Mouse (Mus musculus): Measurements from ENCODE around the gene Rsph1. TPM values are rescaled to one million over a fixed set of nuclear protein-coding genes. Genes with fewer than 3 reads are reported as not detected.

Gene Rsph1
- total RNA-seq, 2 experiments from 2014 or later = 10.8 to 14.3 TPM

DNA sequence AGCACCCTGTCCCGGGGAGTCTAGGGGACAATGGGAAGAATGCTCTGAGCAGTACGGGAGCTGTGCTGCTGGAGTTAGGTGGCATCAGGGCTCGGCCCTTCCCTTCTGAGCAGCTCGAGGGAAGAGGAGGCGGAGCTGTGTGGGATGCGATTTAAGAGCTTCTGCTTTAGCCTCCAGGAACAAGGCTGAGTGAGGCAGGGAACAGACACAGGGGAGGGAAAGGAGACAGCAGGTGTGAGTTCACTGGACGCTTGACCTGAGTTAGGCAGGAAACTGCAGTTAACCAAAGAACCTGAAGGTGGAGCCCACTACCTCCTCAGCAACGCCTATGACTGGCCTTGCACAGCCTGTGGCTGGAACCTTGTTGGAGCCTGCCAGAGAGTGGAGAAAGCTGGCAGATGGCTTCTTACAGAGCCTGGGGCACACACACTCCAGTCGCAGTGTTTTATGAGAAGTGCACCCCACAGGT is 22.7 kb downstream of the Rsph1 start:
- peak; percentile 72 to 76 for DNase-seq

DNA sequence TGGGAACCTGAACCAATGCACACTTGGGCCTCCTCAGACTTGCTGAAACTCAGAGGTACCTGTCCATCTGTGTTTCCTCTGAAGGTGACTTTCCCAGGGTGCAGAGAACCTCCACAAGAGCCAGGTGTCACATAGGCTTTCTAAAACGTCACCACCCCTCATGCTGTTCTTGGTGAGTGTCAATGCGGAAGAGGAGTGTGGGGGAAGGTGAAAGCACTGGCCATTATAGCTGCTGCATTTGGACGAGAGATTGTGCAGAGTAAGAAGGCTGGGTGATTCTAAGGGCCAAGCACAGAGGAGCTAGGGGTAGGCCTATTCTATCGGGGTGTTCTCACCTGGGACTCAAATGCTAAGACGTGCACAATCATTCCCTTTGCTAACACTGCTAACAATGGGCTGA is 23.2 kb downstream of the Rsph1 start:
- no peak for DNase-seq

DNA sequence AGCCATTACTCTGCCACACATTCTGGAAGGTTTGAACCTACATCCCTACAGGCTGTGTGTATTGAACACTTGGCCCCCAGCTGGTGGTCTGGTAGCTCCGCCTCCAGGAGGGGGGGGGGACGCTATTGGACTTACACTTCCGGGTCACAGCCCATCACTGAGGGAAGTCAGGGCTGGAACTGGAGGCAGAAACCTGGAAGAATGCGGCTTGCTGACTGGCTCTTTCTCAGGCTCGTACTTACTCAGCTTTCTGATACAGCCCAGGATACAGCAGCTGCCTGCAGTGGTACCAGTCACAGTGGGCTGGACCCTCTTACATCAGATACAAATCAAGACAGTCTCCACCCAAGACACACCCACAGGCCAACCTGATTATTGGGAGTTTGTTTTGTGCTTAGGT is 30.0 kb downstream of the Rsph1 start:
- DNase-seq = no peak

DNA sequence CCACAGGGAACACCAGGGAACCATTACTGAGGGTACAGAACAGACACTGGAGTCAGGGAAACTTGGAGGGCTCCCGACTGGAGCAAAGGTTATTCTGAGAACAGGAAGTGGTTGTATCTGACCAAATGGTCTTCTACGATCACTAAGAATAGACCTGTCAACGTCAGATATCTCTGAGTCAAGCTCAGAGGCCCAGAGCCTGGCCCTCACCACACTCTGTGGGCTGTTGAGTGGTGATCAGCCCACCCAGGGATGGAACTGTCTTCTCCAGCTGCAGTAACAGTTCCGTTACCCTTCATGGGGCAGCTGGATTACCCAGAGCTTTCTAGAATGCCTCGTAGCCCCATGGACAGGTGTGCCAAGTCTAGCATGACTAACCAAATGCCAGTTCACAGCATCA is 31.9 kb downstream of the Rsph1 start:
- DNase-seq = no peak

DNA sequence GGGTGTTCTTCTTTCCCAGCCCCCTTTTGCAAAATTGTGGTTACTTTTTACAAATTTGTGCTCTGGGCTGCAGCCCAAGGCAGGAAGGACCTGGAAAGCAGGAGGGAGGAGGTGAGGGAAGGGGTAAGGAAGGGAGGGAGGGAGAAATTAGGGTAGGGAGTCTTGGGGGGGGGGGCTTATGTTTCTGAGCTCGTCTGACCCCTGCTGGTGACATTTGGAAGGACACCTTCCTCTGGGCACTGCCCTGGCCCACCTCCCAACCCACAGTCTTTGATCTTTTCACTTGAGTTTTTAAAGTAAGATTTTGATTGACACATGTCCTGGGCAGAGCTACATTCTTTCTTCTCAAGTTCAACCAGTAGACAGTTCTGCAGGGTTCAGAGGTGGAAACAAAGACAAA is 34.4 kb downstream of the Rsph1 start:
- no peak for DNase-seq

DNA sequence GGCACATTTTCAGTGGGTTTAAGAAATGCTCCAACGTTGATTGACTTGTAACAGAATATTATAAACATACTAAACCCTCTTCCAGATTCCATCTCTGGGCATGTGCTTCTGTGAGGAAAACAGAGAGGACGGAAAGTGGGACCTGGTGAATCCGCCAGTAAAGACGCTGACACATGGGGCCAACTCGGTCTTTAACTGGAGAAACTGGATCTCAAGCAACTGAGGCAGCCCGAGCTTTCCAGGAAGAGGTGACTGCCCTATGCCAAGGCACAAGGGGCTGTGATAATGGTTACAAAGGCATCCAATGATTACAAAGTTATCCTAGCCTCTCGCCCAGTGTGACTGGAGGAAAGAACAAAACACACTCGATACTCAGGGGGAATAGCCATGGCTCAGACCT is 36.0 kb downstream of the Rsph1 start:
- no peak for DNase-seq

DNA sequence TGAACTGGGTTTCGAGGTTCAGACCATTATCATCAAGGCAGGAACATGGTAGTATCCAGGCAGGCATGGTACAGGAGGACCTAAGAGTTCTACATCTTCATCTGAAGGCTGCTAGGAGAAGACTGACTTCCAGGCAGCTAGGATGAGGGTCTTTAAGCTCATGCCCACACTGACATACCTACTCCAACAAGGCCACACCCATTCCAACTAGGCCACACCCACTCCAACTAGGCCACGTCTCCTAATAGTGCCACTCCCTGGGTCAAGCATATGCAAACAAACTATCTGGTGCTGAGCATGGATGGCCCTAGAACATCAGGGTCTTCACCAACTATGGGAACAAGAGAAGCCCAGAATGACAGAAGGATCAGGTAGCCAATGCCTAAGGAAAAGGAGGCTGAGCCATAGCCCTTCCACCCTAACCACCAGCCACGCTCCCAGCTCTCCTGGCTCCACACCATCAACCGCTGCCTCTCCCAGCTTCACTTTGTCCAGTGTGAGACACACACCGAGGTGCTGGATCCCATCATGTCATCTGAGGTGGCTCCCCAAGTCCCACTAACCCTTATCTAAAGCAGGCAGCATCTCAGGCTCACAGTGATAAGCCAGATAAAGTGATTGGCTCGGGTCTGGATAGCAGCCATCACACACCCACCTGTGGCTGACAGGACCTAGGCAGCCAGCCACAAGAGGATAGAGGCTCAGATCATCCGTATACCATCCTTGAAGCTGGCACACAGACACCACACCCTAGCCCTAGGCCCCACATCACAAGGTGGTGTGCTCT is 38.8 kb downstream of the Rsph1 start:
- no peak for DNase-seq

DNA sequence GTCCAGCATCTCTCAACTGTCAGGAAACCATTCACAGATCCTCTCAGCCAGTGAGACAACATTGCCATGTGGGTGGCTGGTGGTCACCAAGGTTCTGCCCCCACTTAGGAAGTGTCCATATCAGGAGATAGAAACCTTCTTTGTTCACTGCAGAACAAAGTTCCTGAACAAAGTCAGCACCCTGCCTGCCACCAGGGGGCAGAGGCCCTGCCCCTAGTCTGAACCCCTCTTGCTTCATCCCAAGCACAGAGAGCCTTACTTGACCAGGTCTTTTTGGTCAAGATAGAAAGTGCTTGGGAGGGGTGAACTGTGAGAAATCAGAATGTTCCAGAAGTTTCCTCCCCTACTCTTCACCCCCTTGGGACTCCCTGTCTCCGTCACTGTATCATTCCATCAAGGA is 41.3 kb downstream of the Rsph1 start:
- DNase-seq = no peak

DNA sequence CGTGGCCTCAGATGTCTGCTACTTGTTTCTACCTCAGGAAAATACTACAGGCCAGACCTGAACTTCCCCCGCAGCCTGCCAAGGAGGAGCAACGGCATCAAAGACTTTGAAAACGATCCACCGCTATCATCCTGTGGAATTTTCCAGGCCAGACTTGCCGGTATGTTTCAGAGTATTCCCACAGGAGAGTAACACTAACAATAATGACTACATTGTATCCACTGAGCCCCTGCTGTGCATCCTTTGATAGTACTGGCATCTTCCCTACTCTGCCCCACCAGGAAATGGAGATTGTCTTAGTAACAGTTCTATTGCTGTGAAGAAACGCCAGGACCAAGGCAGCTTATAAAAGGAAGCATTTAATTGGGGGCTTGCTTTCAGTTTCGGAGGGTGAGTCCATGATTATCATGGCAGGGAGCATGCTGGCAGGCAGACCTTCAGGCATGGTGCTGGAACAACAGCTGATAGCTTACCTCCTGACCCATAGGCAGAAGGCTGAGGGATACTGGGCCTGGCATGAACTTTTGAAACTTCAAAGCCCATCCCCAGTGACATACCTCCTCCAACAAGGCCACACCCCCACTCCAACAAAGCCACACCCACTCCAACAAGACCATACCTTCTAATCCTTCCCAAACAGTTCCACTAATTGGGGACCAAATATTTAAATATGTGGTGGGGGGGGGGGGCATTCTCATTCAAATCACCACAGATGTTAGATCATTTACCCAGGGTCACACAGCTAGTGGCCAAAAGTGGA is 44.8 kb downstream of the Rsph1 start:
- DNase-seq = no peak

DNA sequence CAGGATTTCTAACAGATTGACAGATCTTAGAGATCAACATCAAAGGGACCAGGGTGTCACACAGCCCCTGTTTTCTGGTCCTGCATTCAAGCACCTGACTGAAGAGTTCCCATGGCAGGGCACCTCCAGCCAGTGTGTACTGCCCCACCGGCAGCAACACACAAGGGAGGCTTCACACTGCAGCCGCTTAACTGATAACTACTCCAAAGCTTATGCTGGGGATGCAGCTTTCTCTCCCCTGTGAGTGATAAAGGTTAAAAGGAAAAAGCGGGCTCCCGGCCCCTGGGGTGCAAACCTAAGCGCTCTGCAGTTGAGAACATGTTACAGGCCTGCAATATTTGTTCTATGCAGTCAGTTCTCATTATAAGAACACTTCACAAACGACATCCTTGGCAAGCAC is 45.4 kb downstream of the Rsph1 start:
- no peak for DNase-seq

DNA sequence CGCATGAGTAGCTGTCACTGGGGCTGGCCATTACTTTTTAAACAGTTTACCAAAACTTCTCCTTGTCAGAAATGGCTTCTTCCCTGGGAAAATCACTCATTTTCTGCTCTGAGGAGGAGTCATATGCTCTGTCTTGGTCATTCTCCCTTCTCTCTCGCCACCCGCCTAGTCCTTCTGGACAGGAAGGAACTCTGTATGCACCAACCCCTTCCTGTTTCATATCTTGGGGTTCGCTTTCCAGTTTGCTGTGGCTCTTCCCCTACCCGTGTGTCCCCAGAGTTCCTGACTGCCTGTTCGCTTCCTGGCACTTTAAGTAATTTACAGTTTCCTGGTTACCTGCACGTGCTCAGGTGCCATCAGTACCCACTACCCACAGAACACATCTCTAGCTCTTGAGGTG is 50.3 kb downstream of the Rsph1 start:
- DNase-seq = no peak

DNA sequence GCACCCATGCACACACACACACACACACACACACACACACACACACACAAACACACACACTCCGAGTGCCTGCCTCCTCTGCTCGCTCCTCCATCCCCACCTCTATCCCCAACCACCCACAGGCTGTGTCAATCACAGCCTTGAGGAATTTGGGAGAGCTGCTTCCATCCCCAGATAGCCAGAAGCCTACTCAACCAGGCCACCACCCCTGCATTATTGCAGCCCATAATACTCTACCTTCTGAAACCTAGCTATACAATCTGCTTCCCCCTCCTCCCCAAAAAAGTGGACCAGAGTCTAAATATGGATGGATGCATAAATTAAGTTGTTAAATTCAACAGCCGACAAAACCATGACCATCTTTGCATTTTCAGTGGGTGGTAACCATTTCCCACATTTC is 50.8 kb downstream of the Rsph1 start:
- no peak for DNase-seq

DNA sequence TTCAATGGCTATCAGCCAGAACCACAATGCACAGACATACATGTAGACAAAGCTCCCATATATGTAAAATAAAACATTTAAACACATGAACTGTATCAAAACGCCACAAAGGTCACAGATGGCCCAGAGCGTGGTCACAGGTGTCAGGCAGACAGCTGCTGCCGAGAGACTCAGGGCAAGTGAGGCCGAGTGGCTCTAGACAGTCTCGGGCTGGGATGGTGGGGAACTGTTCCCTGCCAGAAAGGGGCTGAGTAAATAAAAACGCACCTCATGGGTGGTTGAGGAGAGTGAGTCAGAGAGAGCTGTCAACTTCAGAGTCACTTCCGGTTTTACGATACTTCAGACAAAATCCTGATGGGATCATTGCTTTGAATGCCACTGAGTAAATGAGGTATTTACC is 52.6 kb downstream of the Rsph1 start:
- no peak for DNase-seq

DNA sequence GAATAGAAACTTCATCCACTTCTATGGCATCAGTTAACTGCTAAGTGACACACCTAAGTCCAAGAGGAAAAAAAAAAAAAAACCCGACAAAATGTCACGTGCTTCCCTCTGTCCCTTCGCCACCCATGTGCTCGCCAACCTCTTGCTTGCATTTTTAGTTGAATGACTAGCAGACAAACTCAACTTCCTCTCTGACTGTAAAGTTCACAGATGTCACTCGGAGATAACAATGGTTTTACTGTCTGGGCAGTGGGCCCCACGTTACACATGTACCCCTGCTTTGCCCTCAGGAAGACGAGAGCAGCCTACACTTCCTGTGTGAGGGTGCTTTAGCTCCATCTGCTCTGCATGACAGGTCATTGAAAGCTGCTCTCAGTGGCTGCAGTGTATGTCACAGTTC is 53.3 kb downstream of the Rsph1 start:
- no peak for DNase-seq

DNA sequence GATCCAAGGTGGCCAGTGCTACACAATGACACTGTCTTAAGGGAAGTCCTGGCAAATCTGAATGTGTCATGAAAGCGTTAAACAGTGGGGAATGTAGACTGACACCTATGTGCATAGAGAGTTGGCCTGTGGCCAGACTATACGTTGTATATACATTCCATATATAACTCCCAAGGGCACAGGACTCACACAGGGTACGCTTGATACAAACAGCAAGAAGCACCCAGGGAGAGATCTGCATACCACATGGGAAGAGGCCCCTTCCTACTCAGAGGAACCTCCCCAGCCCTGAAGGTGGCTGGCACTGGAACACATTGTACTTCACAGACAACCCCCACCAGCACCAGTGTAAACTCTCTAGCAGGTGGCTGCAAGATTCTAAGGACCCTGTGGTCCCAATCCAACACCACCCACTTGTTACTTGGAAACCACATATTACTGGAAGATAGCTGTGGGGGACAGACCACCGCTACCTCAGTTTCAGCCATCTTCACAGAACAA is 54.3 kb downstream of the Rsph1 start:
- DNase-seq = no peak

DNA sequence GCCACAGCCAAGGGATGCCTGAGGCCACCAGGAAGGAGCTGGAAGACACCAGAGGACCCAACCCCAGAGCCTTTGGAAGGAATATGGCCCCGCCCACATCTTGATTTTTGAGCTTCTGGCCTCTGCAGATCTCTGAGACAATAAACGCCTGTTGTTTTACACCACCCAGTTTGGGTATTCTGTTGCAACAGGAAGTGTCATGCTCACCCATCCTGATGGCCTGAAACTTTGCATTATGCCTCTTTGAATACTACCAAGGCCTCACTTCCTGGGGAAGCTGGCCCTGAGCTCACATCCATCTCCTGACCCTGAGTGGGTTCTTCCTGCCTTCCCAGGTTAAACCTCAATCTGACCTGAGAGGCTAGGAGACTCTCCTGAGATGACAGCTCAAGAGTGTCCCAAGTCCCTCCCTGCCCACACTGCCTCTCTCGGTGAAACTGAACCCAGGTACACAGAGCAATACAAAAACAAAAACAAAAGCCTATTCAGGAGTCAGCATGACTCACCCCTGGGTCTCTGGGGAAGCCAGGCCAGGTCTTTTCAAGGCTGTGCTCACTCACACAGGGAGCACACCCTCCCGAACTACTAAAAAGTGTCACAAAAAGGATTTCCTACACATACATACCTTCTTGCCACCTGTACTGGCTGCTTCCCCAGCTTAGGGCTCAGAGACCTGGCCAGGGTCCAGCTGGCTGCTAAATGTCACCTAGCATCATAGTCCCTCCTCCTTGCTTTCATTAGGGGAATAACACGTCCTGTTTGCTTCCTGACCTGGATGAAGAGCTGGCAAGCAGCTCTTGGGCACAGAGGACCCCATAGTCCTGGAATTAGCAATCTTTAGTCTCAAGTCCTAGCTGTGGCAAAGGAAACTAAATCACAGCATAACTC is 60.9 kb downstream of the Rsph1 start:
- DNase-seq = no peak

DNA sequence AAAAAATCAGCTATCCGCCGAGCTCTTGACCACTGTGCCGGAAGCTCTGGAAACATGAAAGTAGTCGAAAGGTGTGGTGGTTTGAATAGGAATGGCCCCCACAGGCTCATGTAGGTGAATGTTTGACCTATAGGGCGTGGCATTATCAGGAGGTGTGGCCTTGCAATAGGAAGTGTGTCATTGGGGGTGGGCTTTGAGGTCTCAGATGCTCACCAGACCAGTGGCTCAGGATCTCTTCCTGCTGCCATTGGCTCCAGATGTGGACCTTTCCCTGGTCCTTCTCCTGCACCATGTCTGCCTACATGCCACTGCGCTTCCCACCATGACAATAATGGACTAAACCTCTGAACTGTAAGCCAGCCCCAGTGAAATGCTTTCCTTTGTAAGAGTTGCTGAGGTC is 65.3 kb downstream of the Rsph1 start:
- no peak for DNase-seq

DNA sequence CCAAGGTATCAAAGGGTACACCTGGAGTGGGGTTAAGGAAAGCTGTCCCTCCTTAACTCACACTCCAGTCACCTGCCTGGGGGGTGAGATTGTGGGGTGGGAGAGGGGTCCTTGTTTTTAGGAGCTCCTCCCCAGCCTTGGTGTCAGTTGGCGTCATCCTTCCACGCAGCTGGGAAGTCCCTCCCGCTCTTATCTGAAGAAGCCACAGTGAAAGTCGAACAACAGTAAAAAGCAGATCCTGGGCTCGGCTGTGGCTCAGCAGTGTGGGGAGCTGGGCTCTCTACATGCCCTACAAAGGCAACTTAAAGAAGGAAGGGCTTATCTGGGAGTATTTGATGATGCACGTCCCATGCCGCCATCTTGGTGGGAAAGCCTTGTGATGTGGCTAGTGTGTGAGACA is 66.9 kb downstream of the Rsph1 start:
- no peak for DNase-seq

DNA sequence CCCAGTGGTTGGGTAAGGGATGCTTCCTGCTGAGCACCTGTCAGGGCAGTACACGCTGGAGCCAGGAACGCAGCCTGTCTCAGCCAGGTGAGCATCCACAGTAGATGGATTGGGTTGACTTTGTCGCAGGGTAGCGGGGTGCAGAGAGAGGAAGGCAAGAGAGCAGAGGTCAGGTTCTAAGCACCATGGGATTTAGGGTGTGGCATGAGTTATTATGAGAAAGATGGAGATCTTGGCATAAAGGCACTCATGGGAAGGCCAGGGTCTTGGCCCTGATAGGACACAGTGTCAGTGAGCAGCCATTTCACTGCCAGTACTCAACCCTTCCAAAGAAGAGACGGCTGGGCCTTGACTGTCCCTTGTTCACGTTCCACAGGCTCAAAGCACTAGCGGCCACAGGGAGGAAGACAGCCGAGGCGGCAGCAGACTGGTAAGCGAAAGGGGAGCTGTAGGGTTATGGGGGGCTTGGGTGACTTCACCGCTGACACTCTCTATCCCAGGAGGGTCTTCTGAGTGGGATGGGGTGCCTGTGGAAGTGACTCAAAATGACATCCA is 67.7 kb downstream of the Rsph1 start:
- DNase-seq = no peak

DNA sequence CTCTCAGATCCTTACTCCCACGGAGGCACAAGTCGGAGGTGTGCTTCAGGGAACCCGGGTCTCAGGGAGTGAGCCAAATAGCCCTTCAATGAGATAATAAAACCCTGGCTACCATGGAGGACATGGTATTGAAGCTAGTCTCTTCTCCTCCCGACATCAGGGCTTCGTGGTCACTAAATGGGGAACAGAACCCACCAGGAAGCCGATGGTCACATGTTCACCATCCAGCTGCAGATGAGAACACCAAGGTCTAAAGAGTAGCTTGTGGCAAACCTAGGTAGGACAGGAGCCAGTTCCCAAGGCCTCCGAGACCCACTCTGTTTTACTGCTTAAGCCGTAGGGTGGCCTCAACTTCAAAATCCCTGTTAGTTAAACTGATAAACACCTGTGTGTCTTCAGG is 68.5 kb downstream of the Rsph1 start:
- no peak for DNase-seq

DNA sequence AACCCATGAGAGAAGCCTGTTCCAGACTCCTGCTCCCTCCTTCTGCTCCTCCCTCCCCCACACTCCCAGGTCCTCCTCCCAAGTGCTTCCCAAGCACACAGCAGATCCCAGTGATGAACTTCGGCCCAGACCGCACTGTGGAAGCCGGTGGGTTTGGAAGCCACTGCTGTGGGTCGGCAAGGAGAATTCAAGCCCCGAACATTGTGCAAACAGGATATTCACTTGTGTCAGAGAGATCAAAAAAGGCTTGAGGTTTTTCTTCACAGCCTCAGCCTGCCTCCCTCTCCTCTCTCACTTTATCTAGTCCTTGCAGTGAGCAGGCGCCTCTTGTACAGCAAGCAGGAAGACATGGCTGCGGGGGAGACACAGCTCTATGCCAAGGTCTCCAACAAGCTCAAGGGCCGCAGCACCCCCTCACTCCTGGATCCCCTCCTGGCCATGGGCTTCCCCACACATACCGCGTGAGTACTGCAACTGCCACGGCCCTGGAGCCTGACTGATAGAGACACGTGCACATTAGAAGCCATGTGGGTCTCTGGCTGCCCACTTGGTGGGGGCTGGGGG is 69.3 kb downstream of the Rsph1 start, which contains the start of gene Ubash3a:
Ubash3a (plus strand) TSS at position 103 of the 564 bp plus-strand sequence.
- DNase-seq = peak; percentile 9 to 14
